Mouse (Mus musculus) right cerebral cortex, adult 2 months (tissue): ENCODE measurements around the gene 4930572O03Rik.
"Not testable (repeated sequence)": the region's sequence is repeated elsewhere in the genome, so short reads cannot be mapped to it uniquely, and the experiment has no call there.

ENCODE experiments used
- DNase-seq, 2 experiments: peaks; one replicate each; pipeline ENCODE4 v3.0.0; 2021 to 2022; ENCODE audit warnings: low spot score in 2 of 2

The 4930572O03Rik gene

DNA sequence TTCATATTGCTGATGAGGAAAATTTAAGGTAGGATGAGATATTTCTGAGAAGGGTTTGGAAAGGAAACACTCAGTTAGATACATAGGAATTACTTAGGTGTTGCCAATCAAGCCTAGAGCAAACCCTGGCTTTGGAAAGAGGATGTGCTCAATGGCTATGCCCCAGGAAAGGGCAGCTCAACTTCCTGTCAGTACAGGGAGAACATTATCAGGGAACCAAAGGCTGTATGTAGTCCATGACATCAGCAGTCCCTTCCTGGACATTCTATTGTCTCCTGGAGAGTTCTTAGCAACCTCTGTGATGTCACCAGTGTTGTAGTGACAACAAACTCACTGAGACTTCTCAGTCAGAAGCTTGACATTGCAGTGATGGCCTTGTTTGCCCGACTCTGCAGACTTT lies 38.1 kb downstream of the 4930572O03Rik start, which contains the start of gene Speer4d:
Gene Speer4d (plus strand): TSS at position 301 of the 400 bp plus-strand sequence.
- not testable (repeated sequence) for DNase-seq

DNA sequence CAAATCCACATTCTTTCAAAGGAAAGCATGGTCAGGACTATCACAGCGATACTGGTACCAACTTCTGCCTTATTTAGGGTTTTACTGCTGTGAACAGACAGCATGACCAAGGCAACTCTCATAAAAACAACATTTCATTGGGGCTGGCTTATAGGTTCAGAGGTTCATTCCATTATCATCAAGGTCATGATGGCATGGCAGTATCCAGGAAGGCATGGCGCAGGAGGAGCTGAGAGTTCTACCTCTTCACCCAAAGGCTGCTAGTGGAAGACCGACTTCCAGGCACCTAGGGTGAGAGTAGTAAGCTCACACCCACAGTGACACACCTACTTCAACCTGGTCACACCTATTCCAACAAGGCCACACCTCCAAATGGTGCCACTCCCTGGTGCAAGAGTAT lies 40.7 kb downstream of the 4930572O03Rik start:
- not testable (repeated sequence) for DNase-seq

- peak in 1 of 2 experiments; percentile 15 for DNase-seq
These were observed 46.2 kb downstream of the 4930572O03Rik start for GRCm38 (mm10) chr5:15610695-15611094.

- peak in 1 of 2 experiments; percentile 6 for DNase-seq
These were observed 50.2 kb downstream of the 4930572O03Rik start for GRCm38 (mm10) chr5:15606677-15607076.

DNA sequence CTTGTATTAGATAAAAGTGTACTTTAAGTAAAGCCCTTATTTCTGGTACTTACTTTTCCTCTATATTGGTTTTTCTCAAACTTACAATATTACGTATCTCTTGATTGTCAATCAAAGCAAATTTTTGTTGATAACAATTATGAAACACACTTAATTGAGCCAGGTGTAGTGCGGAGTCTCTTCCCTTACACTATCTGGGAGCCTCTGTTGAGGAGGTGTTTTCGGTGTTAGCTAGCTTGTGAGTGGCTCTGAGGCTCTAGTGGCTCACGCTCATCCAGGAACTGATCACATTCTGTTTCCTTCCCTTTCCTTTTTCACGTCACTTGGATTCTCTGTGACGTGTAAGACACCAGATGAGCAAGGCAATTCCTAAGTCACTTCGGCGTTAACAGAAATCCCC lies 53.3 kb downstream of the 4930572O03Rik start:
- DNase-seq = not testable (repeated sequence)

DNA sequence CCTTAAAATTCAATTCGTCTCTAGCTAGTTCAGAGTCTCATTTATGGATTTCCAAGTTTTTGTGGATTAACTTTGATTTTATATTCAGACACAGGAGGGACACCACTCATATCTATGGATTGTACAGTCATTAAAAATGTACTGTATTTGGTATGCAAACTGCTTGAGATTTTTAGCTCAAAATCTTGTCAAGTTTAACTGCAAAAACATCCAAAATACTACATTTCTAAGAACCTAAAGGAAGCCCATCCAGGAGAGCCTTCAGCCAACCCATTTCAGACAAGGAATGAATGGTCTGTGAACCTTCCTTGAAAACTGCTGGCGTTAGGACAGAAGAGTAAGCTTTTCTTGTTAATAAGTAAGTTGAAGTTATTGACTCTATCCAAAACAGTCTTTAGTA lies 53.9 kb downstream of the 4930572O03Rik start:
- not testable (repeated sequence) for DNase-seq

GRCm38 (mm10) chr5:15602424-15602947 lies 54.4 kb downstream of the 4930572O03Rik start:
- DNase-seq = not testable (repeated sequence)
